In genomic region chr3:93306142-93306541, GRCm38 (mm10) we compare ENCODE assay signal across 22 mouse cellular contexts. TPM values are rescaled to one million over a fixed set of nuclear protein-coding genes. Genes with fewer than 3 reads are reported as not detected.
DNase-seq lines count a peak whose midpoint lies in the region; ATAC-seq and TF ChIP-seq lines count a peak whose summit lies in the region.
"Had no signal": no experiment of that assay in that cellular context is flagged by ENCODE, and none has a peak within 500 bp of the region (broad histone marks: within the 10 kb centered on the region; RNA-seq: fewer than 3 reads in every experiment).

No protein-coding gene starts in this region.

- ATAC-seq in hindbrain, postnatal 0 days, result no peak
- ATAC-seq in lung, embryonic 14.5 days (ENCODE audit: insufficient read depth), result no peak
- ATAC-seq in Patski, result no peak
- ATAC-seq: midbrain, embryonic 16.5 days had no signal

- H3K4me1 ChIP-seq in hindbrain, postnatal 0 days (ENCODE audit: insufficient read depth, low read length), result no peaks in the 10 kb centered on the region
- H3K4me1 ChIP-seq in hindbrain, embryonic 10.5 days (replicated peaks), result no peaks in the 10 kb centered on the region
- no peaks in the 10 kb centered on the region for H3K4me1 ChIP-seq in lung, embryonic 14.5 days (ENCODE audit: insufficient read depth)
- no peaks in the 10 kb centered on the region for H3K4me1 ChIP-seq in heart, adult 2 months (ENCODE audit: control insufficient read depth, insufficient read depth, low read length)
- H3K4me1 ChIP-seq: embryonic facial prominence, embryonic 13.5 days; forebrain, embryonic 12.5 days; heart, embryonic 10.5 days; neural tube, embryonic 13.5 days had no signal

- H3K9me3 ChIP-seq in hindbrain, postnatal 0 days (ENCODE audit: low read length), result no peaks in the 10 kb centered on the region
- 0 out of 2 replicates have a peak, but pooled peaks cover 6% of the 10 kb centered on the region for H3K9me3 ChIP-seq in hindbrain, embryonic 10.5 days
- no peaks in the 10 kb centered on the region for H3K9me3 ChIP-seq in lung, embryonic 14.5 days (ENCODE audit: low read depth, low read length)
- H3K9me3 ChIP-seq: embryonic facial prominence, embryonic 13.5 days; forebrain, embryonic 12.5 days; heart, embryonic 10.5 days had no signal

- H3K27ac ChIP-seq in hindbrain, postnatal 0 days, result no peak overlapping the region
- H3K27ac ChIP-seq in hindbrain, embryonic 10.5 days, result no peak overlapping the region
- no peak overlapping the region for H3K27ac ChIP-seq in lung, embryonic 14.5 days (ENCODE audit: low read depth)
- no peak overlapping the region for H3K27ac ChIP-seq in heart, adult 2 months
- H3K27ac ChIP-seq: embryonic facial prominence, embryonic 13.5 days; forebrain, embryonic 12.5 days; heart, embryonic 10.5 days; neural tube, embryonic 13.5 days had no signal

- no peak overlapping the region for H3K4me2 ChIP-seq in hindbrain, postnatal 0 days (ENCODE audit: low read depth, low read length)
- H3K4me2 ChIP-seq in lung, embryonic 14.5 days, result no peak overlapping the region
- H3K4me2 ChIP-seq: embryonic facial prominence, embryonic 13.5 days; forebrain, embryonic 12.5 days; neural tube, embryonic 13.5 days had no signal

- no peaks in the 10 kb centered on the region for H3K79me2 ChIP-seq in heart, adult 2 months (replicated peaks; ENCODE audit: control insufficient read depth, insufficient read depth, low read length)

- no peak for TF ChIP-seq POLR2A in heart, adult 2 months (IDR thresholded peaks at IDR 0.05; ENCODE audit: insufficient read depth, low read depth, low read length)

- no peak overlapping the region for H3K4me3 ChIP-seq in hindbrain, postnatal 0 days (ENCODE audit: low read length)
- no peak overlapping the region for H3K4me3 ChIP-seq in hindbrain, embryonic 10.5 days
- no peak overlapping the region for H3K4me3 ChIP-seq in lung, embryonic 14.5 days (ENCODE audit: low read depth, low read length)
- H3K4me3 ChIP-seq in heart, adult 2 months, result no peak overlapping the region
- H3K4me3 ChIP-seq: embryonic facial prominence, embryonic 13.5 days; forebrain, embryonic 12.5 days; heart, embryonic 10.5 days; neural tube, embryonic 13.5 days had no signal

- POLR2A ChIA-PET in Patski (lab: Charles Lee), result no interaction called here

- CTCF ChIA-PET in Patski (lab: Charles Lee), result interaction anchor here (0.9 to 1.0 kb wide), 2 partner anchors 10 to 177 kb away, joined by 3 to 4 read pairs; no protein-coding TSS in a partner anchor

- WGBS in hindbrain, postnatal 0 days, result 79% methylated on average over 2 of the region's 2 CpGs
- WGBS in hindbrain, embryonic 10.5 days, result 87% methylated on average over 2 of the region's 2 CpGs
- 79% methylated on average over 2 of the region's 2 CpGs for WGBS in lung, embryonic 14.5 days
- WGBS in heart, adult 2 months, result 78% methylated on average over 2 of the region's 2 CpGs

- H3K27me3 ChIP-seq in hindbrain, postnatal 0 days (ENCODE audit: insufficient read depth, low read length), result no peaks in the 10 kb centered on the region
- H3K27me3 ChIP-seq in hindbrain, embryonic 10.5 days (ENCODE audit: insufficient read depth, poor library complexity, severe bottlenecking), result no peaks in the 10 kb centered on the region
- no peaks in the 10 kb centered on the region for H3K27me3 ChIP-seq in lung, embryonic 14.5 days (ENCODE audit: insufficient read depth, low read length)
- H3K27me3 ChIP-seq in Patski, result peaks cover 41% of the 10 kb centered on the region
- no peaks in the 10 kb centered on the region for H3K27me3 ChIP-seq in heart, adult 2 months (ENCODE audit: control insufficient read depth, insufficient read depth, low read length)
- H3K27me3 ChIP-seq: embryonic facial prominence, embryonic 13.5 days; forebrain, embryonic 12.5 days; neural tube, embryonic 13.5 days had no signal

- no peak for TF ChIP-seq EP300 in heart, adult 2 months (IDR thresholded peaks at IDR 0.05; ENCODE audit: insufficient read depth, low read depth, low read length)

- 0 out of 2 replicates have a peak, but pooled peaks have one; percentile 4 for TF ChIP-seq CTCF in hindbrain, postnatal 0 days (IDR thresholded peaks at IDR 0.05; ENCODE audit: low read depth)
- TF ChIP-seq CTCF in lung, embryonic 14.5 days (IDR thresholded peaks at IDR 0.05; ENCODE audit: low read depth), result peak; percentile 30; the same call in 1 of the 2 replicates
- TF ChIP-seq CTCF in Patski (IDR thresholded peaks at IDR 0.05), result peak; percentile 76
- no peak; the same call in 1 of the 2 replicates for TF ChIP-seq CTCF in heart, adult 2 months (IDR thresholded peaks at IDR 0.05)

- no peaks in the 10 kb centered on the region for H3K36me3 ChIP-seq in hindbrain, postnatal 0 days (ENCODE audit: insufficient read depth, low read length)
- H3K36me3 ChIP-seq in hindbrain, embryonic 10.5 days, result no peaks in the 10 kb centered on the region
- H3K36me3 ChIP-seq in lung, embryonic 14.5 days (ENCODE audit: insufficient read depth), result no peaks in the 10 kb centered on the region
- H3K36me3 ChIP-seq in heart, adult 2 months (ENCODE audit: control insufficient read depth, insufficient read depth, low read length), result no peaks in the 10 kb centered on the region
- H3K36me3 ChIP-seq: embryonic facial prominence, embryonic 13.5 days; forebrain, embryonic 12.5 days; heart, embryonic 10.5 days; neural tube, embryonic 13.5 days had no signal

- in situ Hi-C loops in Patski (cut with MboI; ENCODE audit: low pct_unique_long_range_greater_than_20kb), result loop anchor here (25.0 kb wide), 2 partner anchors 169 to 506 kb away; partner anchors contain the start of gene Crnn

- no peak overlapping the region for H3K9ac ChIP-seq in hindbrain, postnatal 0 days (replicated peaks; ENCODE audit: low read length)
- H3K9ac ChIP-seq in lung, embryonic 14.5 days, result no peak overlapping the region
- no peak overlapping the region for H3K9ac ChIP-seq in heart, adult 2 months (ENCODE audit: low read depth, low read length)
- H3K9ac ChIP-seq: embryonic facial prominence, embryonic 13.5 days; forebrain, embryonic 12.5 days; neural tube, embryonic 13.5 days had no signal

- intact Hi-C loops in heart, adult 2 months (cut with DNase I), result no loop called here

- no peak for DNase-seq in hindbrain, postnatal 0 days (ENCODE audit: low spot score)
- no peak for DNase-seq in hindbrain, embryonic 10.5 days (ENCODE audit: low spot score)
- DNase-seq in lung, embryonic 14.5 days, result peak; percentile 22
- DNase-seq in lung, postnatal 4 days, result no peak
- no peak for DNase-seq in Patski (ENCODE audit: low read depth, low spot score)
- peak; percentile 2 for DNase-seq in mesoderm, embryonic 11.5 days (ENCODE audit: low read depth, low spot score)
- no peak for DNase-seq in heart, adult 2 months
- DNase-seq: cerebellum, adult 8-10 months; kidney, adult 18-20 months; lung, postnatal 14 days; right cerebral cortex, adult 18-20 months; thymus, adult 18-20 months had no signal

RNA-seq across cellular contexts. Expression of gene Hrnr, which starts 13.4 kb away (rescaled TPM):
- not detected in 2 replicates for total RNA-seq in hindbrain, postnatal 0 days (2014; rRNA removed)
- polyA plus RNA-seq in hindbrain, postnatal 0 days (2015; fragmentation: Nextera tagmentation; extraction: Ambion mirVana), result not detected in 2 replicates
- not detected in 2 replicates for polyA plus RNA-seq in hindbrain, embryonic 10.5 days (2016; fragmentation: Nextera tagmentation; extraction: Ambion mirVana)
- polyA plus RNA-seq in lung, embryonic 14.5 days (2014; fragmentation: Nextera tagmentation; extraction: Ambion mirVana), result not detected in 2 replicates
- polyA plus RNA-seq in Patski (2021), result not detected
- under 1 TPM in 1 of 2 experiments, not detected in 1; 0.03 TPM for total RNA-seq in heart, adult 2 months (2021)
- polyA plus RNA-seq in heart, adult 2 months (2012; rRNA removed), result not detected in 2 replicates
- total RNA-seq: adrenal gland, postnatal 4 days; gastrocnemius, adult 18-20 months; hematopoietic stem cell, adult 5-6 weeks; layer of hippocampus, postnatal 14 days had no signal
- polyA plus RNA-seq: forebrain, embryonic 12.5 days; heart, embryonic 10.5 days; limb, embryonic 11.5 days; midbrain, embryonic 16.5 days; neural tube, embryonic 13.5 days had no signal

RNA-seq across cellular contexts. Expression of gene Flg, which starts 32.8 kb away (rescaled TPM):
- total RNA-seq in hindbrain, postnatal 0 days (2014; rRNA removed), result 0.29 TPM in 1 of 2 replicates, not detected in the other
- not detected in 2 replicates for polyA plus RNA-seq in hindbrain, postnatal 0 days (2015; fragmentation: Nextera tagmentation; extraction: Ambion mirVana)
- not detected in 2 replicates for polyA plus RNA-seq in hindbrain, embryonic 10.5 days (2016; fragmentation: Nextera tagmentation; extraction: Ambion mirVana)
- not detected in 2 replicates for polyA plus RNA-seq in lung, embryonic 14.5 days (2014; fragmentation: Nextera tagmentation; extraction: Ambion mirVana)
- polyA plus RNA-seq in Patski (2021), result not detected
- total RNA-seq in heart, adult 2 months (2021), result not detected
- polyA plus RNA-seq in heart, adult 2 months (2012; rRNA removed), result not detected in 2 replicates
- total RNA-seq: adrenal gland, postnatal 4 days; gastrocnemius, adult 18-20 months; hematopoietic stem cell, adult 5-6 weeks; layer of hippocampus, postnatal 14 days had no signal
- polyA plus RNA-seq: embryonic facial prominence, embryonic 13.5 days; forebrain, embryonic 12.5 days; heart, embryonic 10.5 days; limb, embryonic 11.5 days; midbrain, embryonic 16.5 days; neural tube, embryonic 13.5 days had no signal

Comparison
In these comparisons a context has a peak if more than half of its experiments do, and no peak if none do; other contexts are left out.
1. DNase-seq: peak in lung, embryonic 14.5 days (single experiment) and mesoderm, embryonic 11.5 days (single experiment); none in hindbrain, postnatal 0 days (single experiment), hindbrain, embryonic 10.5 days (single experiment), lung, postnatal 4 days (0 of 2), Patski (single experiment) and heart, adult 2 months (0 of 2).